Mouse (Mus musculus) liver, embryonic 14.5 days (tissue): ENCODE measurements around the gene Pdcd1. TPM values are rescaled to one million over a fixed set of nuclear protein-coding genes. Genes with fewer than 3 reads are reported as not detected.

Experiments used
- ATAC-seq: fragments of 200-750 bp; cut with Nextera tagmentation; 2 replicates; pipeline ENCODE4 v1.8.0; 2017; ENCODE audit warnings: moderate number of reproducible peaks, mild to moderate bottlenecking, moderate library complexity; ENCODE audit not compliant: insufficient read depth
- DNase-seq, 3 experiments: peaks; one replicate each; pipeline ENCODE4 v3.0.0-alpha.2; 2012 to 2013; ENCODE audit warnings: low read depth in 3 of 3, low spot score in 3 of 3
- H3K27ac ChIP-seq: fragments of 300-500 bp; sonication (generic); 2 replicates; pipeline ENCODE4 v1.5.1; 2014; ENCODE audit warnings: moderate library complexity, mild to moderate bottlenecking, control low read depth, inconsistent platforms
- H3K27me3 ChIP-seq: fragments of 300-500 bp; sonication (generic); 2 replicates; pipeline ENCODE4 v1.6.1; 2014; ENCODE audit warnings: mild to moderate bottlenecking, low read length, moderate library complexity; ENCODE audit not compliant: control insufficient read depth, insufficient read depth
- H3K36me3 ChIP-seq: fragments of 300-500 bp; sonication (generic); replicated peaks from 2 replicates; pipeline ENCODE4 v1.6.1; 2014; ENCODE audit warnings: low read depth; ENCODE audit not compliant: control insufficient read depth, insufficient read depth
- H3K4me1 ChIP-seq, 2 experiments: fragments of 200-500 bp in 1 of 2; fragments of 300-500 bp in 1 of 2; sonication (generic) in 1 of 2; replicated peaks; 2 replicates each; pipeline ENCODE4 v1.6.1; 2012 to 2014; ENCODE audit warnings: antibody characterized with exemption in 1 of 2, inconsistent platforms in 1 of 2, low read length in 1 of 2; ENCODE audit not compliant: control insufficient read depth in 2 of 2, insufficient read depth in 2 of 2
- H3K4me2 ChIP-seq: fragments of 300-500 bp; sonication (generic); 2 replicates; pipeline ENCODE4 v1.6.1; 2014; ENCODE audit warnings: low read depth, mild to moderate bottlenecking, control low read depth, moderate library complexity
- H3K4me3 ChIP-seq, 2 experiments: fragments of 200-500 bp in 1 of 2; fragments of 300-500 bp in 1 of 2; sonication (generic) in 1 of 2; 2 replicates each; pipeline ENCODE4 v1.5.1; 2012 to 2014; ENCODE audit warnings: low read depth in 2 of 2, low read length in 2 of 2, mild to moderate bottlenecking in 2 of 2, control low read depth in 1 of 2, inconsistent platforms in 1 of 2, moderate library complexity in 1 of 2; ENCODE audit not compliant: insufficient read depth in 1 of 2
- H3K9ac ChIP-seq: fragments of 300-500 bp; sonication (generic); replicated peaks from 2 replicates; pipeline ENCODE4 v1.6.1; 2014; ENCODE audit warnings: mild to moderate bottlenecking, control low read depth, moderate library complexity
- H3K9me3 ChIP-seq: fragments of 300-500 bp; sonication (generic); 2 replicates; pipeline ENCODE4 v1.6.1; 2016; ENCODE audit warnings: low read length, mixed read lengths; ENCODE audit not compliant: control insufficient read depth
- CTCF ChIP-seq: IDR thresholded peaks from 2 replicates; pipeline ENCODE4 v1.5.1; 2016; ENCODE audit warnings: antibody characterized with exemption, low read depth, control low read depth
- EP300 ChIP-seq: IDR thresholded peaks from 2 replicates; pipeline ENCODE4 v1.6.1; 2016; ENCODE audit warnings: antibody characterized with exemption, low read depth
- WGBS: fragments of 180-500 bp; shearing (Covaris S2); extraction: QIAGEN DNeasy Blood & Tissue Kit; methylation state at CpG from one replicate; pipeline ENCODE4 v1.1.7; 2014; ENCODE audit not compliant: insufficient replicate concordance; 5-methylcytosine and 5-hydroxymethylcytosine counted together
- polyA plus RNA-seq, 2 experiments: library from polyadenylated mRNA; depleted of rRNA in 1 of 2; stranded (reverse) in 1 of 2; unstranded in 1 of 2; fragments of >200 nt; fragmentation: Nextera tagmentation in 1 of 2; extraction: Ambion mirVana in 1 of 2; gene quantifications; 2 replicates each; pipeline versions ENCODE4 v1.2.1 to v1.2.3; 2012 to 2014

Gene Pdcd1
- polyA plus RNA-seq, 2 experiments, result 0.03 TPM; not detected in 1

DNA sequence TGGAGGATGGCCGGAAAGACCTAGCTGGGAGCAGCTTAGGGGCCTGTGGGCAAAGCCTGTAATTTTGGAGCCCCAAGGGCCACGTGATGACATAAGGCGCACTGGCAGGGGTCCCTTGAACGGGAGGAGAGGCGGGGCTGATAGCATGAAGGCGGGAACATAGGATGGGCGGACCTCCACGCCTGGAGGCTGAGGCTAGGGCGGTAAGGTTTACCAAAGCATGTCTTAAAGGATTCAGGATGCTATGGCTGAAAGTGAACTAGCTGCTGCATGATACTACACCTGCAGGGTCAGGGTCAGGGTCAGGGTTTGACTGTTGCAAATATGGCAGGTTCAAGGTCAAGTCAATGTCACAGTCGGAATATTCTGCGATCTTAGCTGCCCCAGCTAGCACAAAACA lies 28.8 kb upstream of the Pdcd1 start:
- Histone ChIP-seq H3K4me2 (no peak overlapping the region), H3K27me3 (no peaks in the 10 kb centered on the region), H3K4me1 (no peaks in the 10 kb centered on the region), H3K36me3 (no peaks in the 10 kb centered on the region), H3K9ac (no peak overlapping the region), H3K4me3 (no peak overlapping the region), H3K27ac (no peak overlapping the region), H3K9me3 (no peaks in the 10 kb centered on the region)
- ATAC-seq (no peak), DNase-seq (no peak)
- no peak for TF ChIP-seq EP300
- TF ChIP-seq CTCF, result no peak
- WGBS, result 41% methylated on average over 11 of the region's 11 CpGs

- 39% methylated on average over 15 of the region's 15 CpGs for WGBS
- no peaks in the 10 kb centered on the region for H3K27me3 ChIP-seq
- TF ChIP-seq EP300 (no peak), CTCF (no peak)
- H3K4me3 ChIP-seq, result no peak overlapping the region
- H3K4me1 ChIP-seq, result no peaks in the 10 kb centered on the region
- no peak overlapping the region for H3K27ac ChIP-seq
- DNase-seq (no peak), ATAC-seq (no peak)
- no peak overlapping the region for H3K9ac ChIP-seq
- no peaks in the 10 kb centered on the region for H3K36me3 ChIP-seq
- H3K4me2 ChIP-seq, result no peak overlapping the region
- H3K9me3 ChIP-seq, result no peaks in the 10 kb centered on the region
Observed at GRCm38 (mm10) chr1:94080718-94081117, 28.4 kb upstream of the Pdcd1 start.

DNA sequence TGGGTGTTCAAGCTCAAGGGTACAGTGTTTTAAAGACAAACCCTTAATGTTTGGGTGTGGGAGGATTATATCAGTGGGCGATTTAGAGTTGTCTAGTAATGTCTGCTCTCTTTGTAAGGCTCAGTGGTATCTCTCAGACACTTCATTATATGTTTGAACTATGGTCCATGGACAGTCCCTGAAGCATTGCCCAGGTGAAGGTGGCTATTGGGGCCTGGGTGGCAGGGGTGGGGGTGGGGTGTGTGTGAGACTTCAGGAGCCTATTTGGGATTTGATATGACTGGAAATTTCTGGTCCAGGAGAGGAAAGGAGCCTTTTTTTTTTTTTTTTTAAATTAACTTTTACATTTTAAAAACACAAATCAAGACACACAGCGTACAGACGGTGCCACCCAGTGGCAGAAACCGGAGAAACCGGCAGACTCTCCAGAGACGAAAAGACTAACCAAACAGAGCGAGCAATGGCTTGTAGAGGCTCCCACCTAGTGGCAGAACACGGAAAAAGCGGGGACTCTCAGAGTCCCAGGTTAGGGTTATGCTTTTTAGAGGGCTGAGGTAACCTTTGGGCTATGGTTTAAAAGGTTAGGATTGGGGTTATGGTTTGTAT lies 26.6 kb upstream of the Pdcd1 start:
- Histone ChIP-seq H3K9ac (no peak overlapping the region), H3K4me1 (no peaks in the 10 kb centered on the region), H3K36me3 (no peaks in the 10 kb centered on the region), H3K27ac (no peak overlapping the region), H3K9me3 (no peaks in the 10 kb centered on the region), H3K4me2 (no peak overlapping the region), H3K4me3 (no peak overlapping the region), H3K27me3 (no peaks in the 10 kb centered on the region)
- ATAC-seq, result no peak
- DNase-seq, result peak; percentile 30 to 44 (median 43)
- WGBS, result 4% methylated on average over 9 of the region's 9 CpGs
- TF ChIP-seq EP300 (no peak), CTCF (peak; percentile 78)

GRCm38 (mm10) chr1:94078314-94078713 lies 26.0 kb upstream of the Pdcd1 start:
- WGBS, result 14% methylated on average over 3 of the region's 3 CpGs
- no peak overlapping the region for H3K4me2 ChIP-seq
- no peak for ATAC-seq
- no peak for TF ChIP-seq CTCF
- no peak overlapping the region for H3K9ac ChIP-seq
- no peaks in the 10 kb centered on the region for H3K4me1 ChIP-seq
- H3K27me3 ChIP-seq, result no peaks in the 10 kb centered on the region
- no peak overlapping the region for H3K4me3 ChIP-seq
- H3K27ac ChIP-seq, result no peak overlapping the region
- H3K9me3 ChIP-seq, result no peaks in the 10 kb centered on the region
- H3K36me3 ChIP-seq, result no peaks in the 10 kb centered on the region
- DNase-seq, result no peak

GRCm38 (mm10) chr1:94076702-94077101 lies 24.3 kb upstream of the Pdcd1 start:
- no peak for ATAC-seq
- Histone ChIP-seq H3K27me3 (no peaks in the 10 kb centered on the region), H3K36me3 (no peaks in the 10 kb centered on the region), H3K9ac (no peak overlapping the region), H3K4me1 (no peaks in the 10 kb centered on the region), H3K9me3 (no peaks in the 10 kb centered on the region), H3K4me2 (no peak overlapping the region), H3K4me3 (no peak overlapping the region), H3K27ac (no peak overlapping the region)
- WGBS, result 8% methylated on average over 1 of the region's 1 CpGs
- no peak for TF ChIP-seq EP300
- no peak for TF ChIP-seq CTCF
- no peak for DNase-seq
